Mouse (Mus musculus): ENCODE data around the gene D130040H23Rik. TPM values are rescaled to one million over a fixed set of nuclear protein-coding genes. Genes with fewer than 3 reads are reported as not detected.
"Not testable (repeated sequence)": the region's sequence is repeated elsewhere in the genome, so short reads cannot be mapped to it uniquely, and the experiment has no call there.

Gene D130040H23Rik
- total RNA-seq (2014; fragmentation: Nextera tagmentation) (3.5 and 6.8 TPM in 2 replicates), total RNA-seq (2017) (5.4 TPM in 1 of 2 replicates, not detected in the other)

DNA sequence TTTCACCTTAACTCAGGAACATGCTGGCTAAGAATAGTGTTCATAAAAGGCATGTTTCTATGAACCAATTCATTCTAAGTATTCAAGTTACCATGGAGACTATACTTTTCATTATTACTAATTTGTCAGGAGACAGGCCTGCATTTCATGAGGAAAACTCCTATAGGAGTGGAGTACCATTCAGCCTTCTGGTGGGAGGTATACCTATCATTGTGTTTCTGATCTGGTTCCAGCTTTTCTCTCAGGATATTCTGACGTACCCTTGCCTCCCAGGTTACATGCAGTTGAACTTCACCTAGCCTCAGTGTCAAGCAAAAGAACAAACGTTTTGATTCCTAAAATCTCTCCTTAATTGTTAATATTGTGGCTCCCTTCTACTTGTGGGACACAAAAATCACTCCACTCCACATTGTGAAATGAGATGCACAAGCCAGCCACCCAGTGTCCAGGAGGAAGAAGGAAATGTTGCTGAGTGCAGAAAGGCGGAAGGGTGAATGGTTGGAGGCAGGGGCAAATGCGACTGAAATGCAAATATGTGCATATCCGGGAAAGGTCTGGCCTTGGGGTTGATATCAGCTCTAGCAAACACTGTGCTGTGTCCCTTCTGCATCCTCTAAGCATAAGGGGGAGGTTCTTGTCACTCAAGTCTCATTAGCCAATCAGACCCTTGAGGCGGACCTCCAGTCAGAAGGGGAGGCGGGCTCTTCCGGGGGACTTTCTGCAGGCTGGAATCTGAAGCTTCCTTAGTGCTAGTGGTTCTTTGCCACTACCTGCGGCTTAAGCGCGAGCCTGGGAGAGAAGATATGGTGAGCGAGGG lies at the start of gene D130040H23Rik:
Gene D130040H23Rik (plus strand): TSS at position 695 of the 817 bp plus-strand sequence.
- ATAC-seq (replicated peaks; ENCODE audit: low FRiP score, low TSS enrichment, poor library complexity, severe bottlenecking), result peak; percentile 100

DNA sequence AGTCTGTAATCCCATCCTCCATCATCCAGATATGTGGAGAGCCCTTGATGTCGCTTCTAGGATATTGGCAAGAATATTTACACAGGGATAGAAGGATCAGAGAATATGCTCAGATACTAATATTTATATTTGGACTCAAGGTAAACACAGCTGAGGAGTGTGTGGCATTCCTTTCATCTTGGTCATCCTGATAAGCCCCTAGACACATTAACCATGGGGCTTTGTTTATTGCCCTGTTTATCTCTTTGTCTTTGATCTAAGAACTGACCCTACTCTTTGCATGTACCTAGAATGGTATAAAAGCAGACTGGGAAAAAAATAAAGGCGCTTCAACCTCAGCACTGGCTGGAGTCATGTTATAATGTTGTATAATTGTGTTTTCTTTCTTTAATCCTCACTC lies 28.3 kb upstream of the D130040H23Rik start:
- no peak for ATAC-seq (replicated peaks; ENCODE audit: low FRiP score, low TSS enrichment, poor library complexity, severe bottlenecking)

DNA sequence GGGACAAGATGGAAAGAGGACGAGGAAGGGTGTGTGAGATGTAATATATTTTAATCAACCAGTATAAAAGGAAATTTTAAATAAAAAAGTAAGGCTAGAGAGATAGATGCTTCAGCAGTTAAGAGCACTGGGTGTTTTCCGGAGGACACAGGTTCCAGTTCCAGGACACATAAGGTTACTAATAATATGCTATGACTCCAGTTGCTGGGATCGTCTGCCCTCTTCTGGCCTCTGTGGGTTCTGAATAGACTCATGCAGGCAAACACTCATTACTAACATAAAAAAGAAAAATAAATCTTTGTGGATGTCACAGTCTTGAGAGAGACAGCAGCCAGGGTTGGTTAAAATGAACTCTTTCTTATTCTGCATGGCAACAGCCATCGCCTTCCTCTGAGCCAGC lies 2.4 kb upstream of the D130040H23Rik start:
- no peak for ATAC-seq (replicated peaks; ENCODE audit: low FRiP score, low TSS enrichment, poor library complexity, severe bottlenecking)

DNA sequence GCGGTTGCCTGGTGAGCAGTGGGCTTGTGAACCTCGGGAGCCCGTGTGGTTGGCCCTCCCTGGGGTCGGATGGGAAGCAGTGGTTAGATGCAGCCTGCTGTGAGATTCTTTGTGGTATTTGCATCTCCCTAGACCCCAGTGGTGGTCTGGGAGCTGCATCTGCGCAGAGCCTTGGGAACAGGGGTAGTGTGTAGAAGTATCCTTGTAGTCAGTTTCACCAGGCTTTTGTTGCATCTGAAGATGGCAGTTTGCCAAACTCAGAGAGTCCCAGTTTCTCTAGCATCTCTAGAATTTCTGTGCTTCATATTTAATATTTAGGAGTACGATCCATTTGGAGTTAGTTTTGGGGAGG lies 299 bp downstream of the D130040H23Rik start:
- ATAC-seq (replicated peaks; ENCODE audit: low FRiP score, low TSS enrichment, poor library complexity, severe bottlenecking), result no peak

DNA sequence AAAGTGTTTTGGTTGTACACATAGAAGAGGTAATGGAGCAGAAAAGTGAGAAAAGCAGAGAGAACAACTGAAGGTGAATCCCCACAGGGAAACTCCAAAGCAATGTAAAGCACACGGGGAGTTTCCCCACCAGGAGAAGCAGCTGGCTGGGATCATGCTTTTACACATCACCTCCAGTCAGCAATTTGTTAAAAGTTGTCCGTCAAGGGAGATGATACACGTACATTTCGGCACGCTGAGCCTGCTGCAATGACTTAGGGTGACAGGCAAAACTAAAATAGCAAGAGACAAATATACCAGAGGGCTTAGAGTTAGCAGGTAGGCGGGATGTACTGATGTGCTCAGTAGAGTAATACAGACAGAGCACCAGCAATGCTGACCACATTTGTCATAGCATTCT lies 1.6 kb downstream of the D130040H23Rik start:
- ATAC-seq (replicated peaks; ENCODE audit: low FRiP score, low TSS enrichment, poor library complexity, severe bottlenecking), result no peak

DNA sequence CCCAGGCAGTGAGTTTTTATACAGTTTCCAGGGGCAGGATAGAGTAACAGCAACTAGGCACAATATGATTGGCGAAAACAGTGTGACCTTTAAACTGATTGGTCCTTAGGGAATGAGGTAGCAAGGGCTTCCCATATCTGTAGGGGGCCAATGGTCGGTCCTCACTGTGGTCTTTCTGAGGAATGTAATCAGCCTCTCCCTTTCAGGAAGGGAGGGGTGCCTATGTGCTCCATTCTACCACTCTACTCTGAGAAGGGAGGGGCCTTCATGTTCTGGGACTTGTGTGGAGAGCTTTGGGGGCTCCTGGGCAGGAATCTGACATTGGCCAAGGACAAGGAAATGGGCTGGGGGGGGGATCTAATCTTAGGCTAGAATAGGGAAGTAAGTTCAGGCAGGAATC lies 53.9 kb downstream of the D130040H23Rik start:
- no peak for ATAC-seq (replicated peaks; ENCODE audit: low FRiP score, low TSS enrichment, poor library complexity, severe bottlenecking)

DNA sequence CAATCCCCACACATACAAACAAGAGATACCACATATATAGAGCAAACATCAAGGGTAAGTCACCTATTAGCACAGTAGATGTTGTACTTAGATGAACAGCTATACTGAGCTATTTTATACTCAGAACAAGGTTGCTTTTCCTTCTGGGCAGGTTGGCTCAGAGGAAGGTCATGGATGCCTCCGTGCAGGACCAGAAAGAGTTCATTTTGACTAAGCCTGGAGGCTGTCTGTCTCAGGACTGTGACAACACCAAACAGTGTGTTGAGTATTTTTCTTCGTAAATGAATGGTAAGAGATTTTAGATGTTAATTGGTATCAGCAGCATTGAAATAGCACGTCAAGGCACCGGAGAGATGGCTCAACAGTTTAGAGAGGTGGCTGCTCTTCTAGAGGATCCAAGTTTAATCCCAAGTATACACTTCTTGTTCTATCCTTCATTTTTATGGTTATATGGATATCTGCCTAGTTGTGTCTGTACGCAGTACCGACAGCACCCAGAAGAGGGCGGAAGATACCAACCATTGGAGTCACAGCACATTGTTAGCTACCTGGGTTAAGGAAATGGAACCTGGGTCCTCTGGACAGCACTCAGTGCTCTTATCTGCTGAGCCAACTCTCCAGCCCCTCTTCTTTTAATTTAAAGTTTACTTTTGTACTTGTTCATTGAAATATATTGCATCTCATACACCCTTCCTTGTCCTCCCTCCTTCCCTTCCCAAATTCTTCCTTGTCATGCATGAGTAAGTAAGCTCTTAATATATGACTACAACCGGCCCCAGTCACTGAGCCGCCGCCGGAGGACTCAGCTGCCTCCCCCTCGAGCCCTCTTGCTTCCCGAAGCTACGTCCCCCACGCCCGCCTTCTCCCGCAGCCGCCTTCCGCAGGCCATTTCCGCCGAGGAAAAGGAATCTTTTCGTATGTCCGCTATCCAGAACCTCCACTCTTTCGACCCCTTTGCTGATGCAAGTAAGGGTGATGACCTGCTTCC lies 57.7 kb downstream of the D130040H23Rik start:
- peak; percentile 100 for ATAC-seq (replicated peaks; ENCODE audit: low FRiP score, low TSS enrichment, poor library complexity, severe bottlenecking)

DNA sequence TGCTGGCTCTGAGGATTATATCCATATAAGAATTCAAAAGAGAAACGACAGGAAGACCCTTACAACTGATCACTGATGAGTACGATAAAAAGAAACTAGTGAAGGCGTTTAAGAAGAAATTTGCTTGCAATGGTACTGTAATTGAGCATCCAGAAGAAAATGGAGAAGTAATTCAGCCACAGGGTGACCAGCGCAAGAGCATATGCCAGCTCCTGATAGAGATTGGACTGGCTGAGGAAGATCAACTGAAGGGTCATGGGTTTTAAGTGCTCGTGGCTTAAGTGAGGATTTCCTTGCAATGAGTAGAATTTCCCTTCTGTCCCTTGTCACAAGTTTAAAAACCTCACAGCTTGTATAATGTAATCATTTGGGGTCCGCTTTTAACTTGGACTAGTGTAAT lies 58.4 kb downstream of the D130040H23Rik start:
- ATAC-seq (replicated peaks; ENCODE audit: low FRiP score, low TSS enrichment, poor library complexity, severe bottlenecking), result not testable (repeated sequence)

Other genes with a start within 250 kb of the D130040H23Rik start
- 27.0 and 28.7 TPM in 2 replicates for gene Zfp930, start 62.0 kb upstream of the D130040H23Rik start, total RNA-seq (2014; fragmentation: Nextera tagmentation)
- gene Zfp930, start 62.0 kb upstream of the D130040H23Rik start, total RNA-seq (2017), result 12.5 and 69.9 TPM in 2 replicates
- not detected in 2 replicates for gene Gm9495, start 182.5 kb downstream of the D130040H23Rik start, total RNA-seq (2014; fragmentation: Nextera tagmentation)
- not detected in 2 replicates for gene Gm9495, start 182.5 kb downstream of the D130040H23Rik start, total RNA-seq (2017)

All from megakaryocyte-erythroid progenitor cell, adult 5-6 weeks (primary cell).